Comparison of ENCODE assay signal across 8 mouse cellular contexts in the genomic region with DNA sequence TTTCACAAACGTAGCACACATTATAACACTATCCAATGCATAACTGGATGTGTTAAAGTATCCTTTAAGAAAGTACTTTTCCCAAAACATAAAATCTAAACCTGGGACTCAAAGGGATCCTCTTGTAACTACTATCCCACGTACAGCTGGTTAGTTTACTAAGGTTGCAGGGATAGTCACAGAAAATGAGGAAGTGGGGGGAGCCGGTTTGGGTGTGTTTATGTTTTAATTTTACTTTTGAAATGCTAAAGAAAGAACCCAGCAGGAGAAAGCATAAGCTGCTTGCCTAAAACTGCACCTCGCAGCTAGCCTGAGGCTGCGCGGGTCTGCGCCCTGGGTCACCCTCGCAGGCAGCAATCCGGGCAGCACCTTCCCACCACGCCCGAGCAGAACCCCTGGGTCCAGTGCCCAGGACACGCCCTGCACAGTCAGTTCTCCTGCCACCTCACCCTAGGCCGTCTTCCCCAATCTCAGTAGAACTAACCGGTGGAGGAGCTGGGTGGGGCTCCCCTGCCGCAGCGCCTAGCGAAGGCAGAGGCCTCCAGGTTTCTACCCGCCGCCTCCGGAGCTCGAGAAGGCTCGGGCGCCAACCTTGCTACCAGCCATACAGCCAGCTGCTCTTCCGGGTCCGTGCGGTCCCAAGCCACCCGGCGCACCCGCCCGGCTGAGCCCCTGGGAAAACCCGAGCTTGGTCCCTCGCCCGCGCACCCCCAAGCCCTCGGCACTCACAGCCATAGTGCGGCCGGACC. TPM values are rescaled to one million over a fixed set of nuclear protein-coding genes. Genes with fewer than 3 reads are reported as not detected.
DNase-seq lines count a peak whose midpoint lies in the region; ATAC-seq and TF ChIP-seq lines count a peak whose summit lies in the region.

No protein-coding gene starts in this region.

- H3K36me3 ChIP-seq in spleen, adult 2 months (ENCODE audit: control insufficient read depth, insufficient read depth, low read length), result peaks cover 21% of the 10 kb centered on the region

- H3K4me3 ChIP-seq in spleen, adult 2 months (ENCODE audit: extremely low read depth, insufficient read depth, insufficient read length), result peak overlapping the region; percentile 99

- intact Hi-C loops in heart, postnatal 25 days (cut with DNase I), result loop anchor here (2.0 to 5.0 kb wide), 2 partner anchors 45 to 62 kb away; no protein-coding TSS in a partner anchor

- no peak for TF ChIP-seq POLR2A in spleen, adult 2 months (IDR thresholded peaks at IDR 0.05; ENCODE audit: low read depth, low read length)

- peak overlapping the region; percentile 99 for H3K27ac ChIP-seq in spleen, adult 2 months (ENCODE audit: insufficient read depth, low read length)

- peak; percentile 60 to 65 for DNase-seq in spleen, adult 2 months (ENCODE audit: low read depth in 1 of 2, low spot score in 2 of 2)
- DNase-seq in spleen, adult 12 weeks (ENCODE audit: low spot score), result no peak
- peak; percentile 52 for DNase-seq in heart, postnatal 25 days (ENCODE audit: low spot score)
- peak; percentile 81 to 85 for DNase-seq in lung, adult 18-20 months
- DNase-seq in ovary, adult 18-20 months (ENCODE audit: low spot score), result no peak
- no peak for DNase-seq in frontal cortex, postnatal 10 days (ENCODE audit: low spot score in 2 of 2)

- H3K27me3 ChIP-seq in spleen, adult 2 months (ENCODE audit: control insufficient read depth, insufficient read depth, low read length), result no peaks in the 10 kb centered on the region

- TF ChIP-seq CTCF in spleen, adult 2 months (IDR thresholded peaks at IDR 0.05; ENCODE audit: extremely low read depth, insufficient read depth, insufficient read length, insufficient replicate concordance), result no peak

- WGBS in spleen, adult 2 months, result under 1% methylated on average over 37 of the region's 37 CpGs

- peaks cover 4% of the 10 kb centered on the region; the same call in 1 of the 2 replicates for H3K4me1 ChIP-seq in spleen, adult 2 months (ENCODE audit: control insufficient read depth, insufficient read depth, insufficient read length)

- ATAC-seq in common myeloid progenitor, adult 5-6 weeks (replicated peaks; ENCODE audit: low read depth, poor library complexity, severe bottlenecking), result peak; percentile 62
- peak; percentile 69 for ATAC-seq in neutrophil, adult 5-6 weeks (ENCODE audit: extremely low read depth, insufficient number of reproducible peaks, low FRiP score, poor library complexity, severe bottlenecking)

RNA-seq across cellular contexts. Expression of gene Iqgap1, which starts 23.2 kb away (rescaled TPM):
- polyA plus RNA-seq in spleen, adult 2 months (2012; rRNA removed), result 55.9 and 70.9 TPM in 2 replicates
- 84.8 and 101 TPM in 2 replicates for total RNA-seq in common myeloid progenitor, adult 5-6 weeks (2017)
- total RNA-seq in heart, postnatal 25 days (2021), result 10 to 100 TPM; 39.8 to 46.7 TPM
- total RNA-seq in neutrophil, adult 5-6 weeks (2017), result 756 and 768 TPM in 2 replicates

RNA-seq across cellular contexts. Expression of gene Zscan2, which starts 58.1 kb away (rescaled TPM):
- polyA plus RNA-seq in spleen, adult 2 months (2012; rRNA removed), result 4.3 and 6.5 TPM in 2 replicates
- 7.9 and 14.2 TPM in 2 replicates for total RNA-seq in common myeloid progenitor, adult 5-6 weeks (2017)
- 1 to 10 TPM; 5.4 to 6.1 TPM for total RNA-seq in heart, postnatal 25 days (2021)
- 10.8 TPM in 2 replicates for total RNA-seq in neutrophil, adult 5-6 weeks (2017)

Comparison
In these comparisons a context has a peak if more than half of its experiments do, and no peak if none do; other contexts are left out.
1. DNase-seq: peak in spleen, adult 2 months (2 of 2), heart, postnatal 25 days (single experiment) and lung, adult 18-20 months (2 of 2); none in spleen, adult 12 weeks (single experiment), ovary, adult 18-20 months (single experiment) and frontal cortex, postnatal 10 days (0 of 2).